Comparison of ENCODE assay signal across 8 mouse cellular contexts in genomic region chr7:43680960-43681359, GRCm38 (mm10). TPM values are rescaled to one million over a fixed set of nuclear protein-coding genes. Genes with fewer than 3 reads are reported as not detected.
A peak's percentile ranks its signal among the peaks of the same experiment; 100 is the strongest.
DNase-seq lines count a peak whose midpoint lies in the region; ATAC-seq and TF ChIP-seq lines count a peak whose summit lies in the region.
"Had no signal": no experiment of that assay in that cellular context is flagged by ENCODE, and none has a peak within 500 bp of the region (broad histone marks: within the 10 kb centered on the region; RNA-seq: fewer than 3 reads in every experiment).

No protein-coding gene starts in this region.

- no peak for TF ChIP-seq POLR2A in CH12.LX (IDR thresholded peaks at IDR 0.05; ENCODE audit: low read depth, low read length)

- H3K79me2 ChIP-seq in CH12.LX (replicated peaks; ENCODE audit: control insufficient read depth, extremely low read depth, insufficient read depth, poor library complexity, severe bottlenecking), result no peaks in the 10 kb centered on the region

- peaks cover 10% of the 10 kb centered on the region for H3K9me3 ChIP-seq in CH12.LX (replicated peaks; ENCODE audit: low read length)
- H3K9me3 ChIP-seq: heart, embryonic 15.5 days had no signal

- peak; percentile 43 to 80; a peak in 3 of 4 replicates for TF ChIP-seq CTCF in CH12.LX (conservative IDR thresholded peaks at IDR 0.05 in 1 of 2, IDR thresholded peaks at IDR 0.05 in 1 of 2; ENCODE audit: low read depth in 2 of 2, low read length in 2 of 2)

- peaks cover 24% of the 10 kb centered on the region for H3K27me3 ChIP-seq in CH12.LX (replicated peaks)
- H3K27me3 ChIP-seq: heart, embryonic 15.5 days had no signal

- peaks cover 0 to 4% of the 10 kb centered on the region in 2 experiments; a peak in 1 of 4 replicates for H3K4me1 ChIP-seq in CH12.LX (ENCODE audit: control insufficient read depth in 1 of 2, insufficient read depth in 2 of 2)
- H3K4me1 ChIP-seq: heart, embryonic 15.5 days had no signal

- DNase-seq in A20 (ENCODE audit: low read depth, low spot score), result peak; percentile 63
- peak; percentile 53 for DNase-seq in CH12.LX (ENCODE audit: extremely low read depth)
- peak; percentile 40 for DNase-seq in c-Kit-positive CD71-positive TER-119-positive erythroid progenitor cells, embryonic 14.5 days (ENCODE audit: low spot score)
- DNase-seq in layer of hippocampus, adult 11-12 months (ENCODE audit: low spot score), result peak; percentile 74
- DNase-seq in lung, postnatal 14 days, result peak; percentile 79
- peak; percentile 72 for DNase-seq in retina, embryonic 14.5 days (ENCODE audit: low spot score)

- no peak for TF ChIP-seq EP300 in CH12.LX (IDR thresholded peaks at IDR 0.05; ENCODE audit: low read length)

- no peak overlapping the region for H3K4me2 ChIP-seq in CH12.LX (ENCODE audit: insufficient read depth, low read depth, poor library complexity, severe bottlenecking)
- H3K4me2 ChIP-seq: heart, embryonic 15.5 days had no signal

- peak; percentile 71 for TF ChIP-seq RAD21 in CH12.LX (IDR thresholded peaks at IDR 0.05; ENCODE audit: low read depth, low read length)

- H3K27ac ChIP-seq in CH12.LX (ENCODE audit: insufficient read depth, low read depth), result no peak overlapping the region
- H3K27ac ChIP-seq: heart, embryonic 15.5 days had no signal

- ATAC-seq in granulocyte monocyte progenitor cell, adult 5-6 weeks (replicated peaks; ENCODE audit: poor library complexity, severe bottlenecking), result peak; percentile 69

- in situ Hi-C loops in CH12.LX (cut with MboI; ENCODE audit: low pct_ligation_motif_present, low pct_unique_long_range_greater_than_20kb, low sequenced_read_pairs), result loop anchor here (5.0 to 10.0 kb wide), 2 partner anchors 101 to 214 kb away; partner anchors contain the start of gene Klk10

- H3K36me3 ChIP-seq in CH12.LX (replicated peaks in 1 of 2; ENCODE audit: control insufficient read depth in 1 of 2, insufficient read depth in 1 of 2, low read length in 1 of 2), result peaks cover 17 to 24% of the 10 kb centered on the region in 2 experiments

- H3K9ac ChIP-seq in CH12.LX (ENCODE audit: insufficient read depth, low read depth), result no peak overlapping the region
- H3K9ac ChIP-seq: heart, embryonic 15.5 days had no signal

- dilution Hi-C loops in CH12.LX (cut with MboI; ENCODE audit: extremely low pct_ligation_motif_present, extremely low pct_unique_long_range_greater_than_20kb, low sequenced_read_pairs), result no loop called here

- no peak overlapping the region for H3K4me3 ChIP-seq in CH12.LX (replicated peaks in 1 of 3; ENCODE audit: low read depth in 2 of 3, low read length in 2 of 3, poor library complexity in 1 of 3)
- H3K4me3 ChIP-seq: heart, embryonic 15.5 days had no signal

TF ChIP-seq in CH12.LX, 34 proteins besides CTCF, POLR2A, EP300 and RAD21:
- TF ChIP-seq ZKSCAN1 (IDR thresholded peaks at IDR 0.05; ENCODE audit: borderline replicate concordance, low read depth, low read length) (no peak), JUN (IDR thresholded peaks at IDR 0.05; ENCODE audit: insufficient read depth, low read depth, low read length) (no peak), SMC3 (IDR thresholded peaks at IDR 0.05; ENCODE audit: low read depth, low read length) (peak; percentile 61)

RNA-seq across cellular contexts. Expression of gene Ctu1, which starts 9.1 kb away (rescaled TPM):
- total RNA-seq in CH12.LX (2012; rRNA removed), result 6.9 and 7.8 TPM in 2 replicates
- 7.2 TPM in 2 replicates for total RNA-seq in CH12.LX (2014; rRNA removed)
- 5.3 and 5.5 TPM in 2 replicates for polyA plus RNA-seq in CH12.LX (2012; ENCODE audit: insufficient read length, low read depth)
- 5.6 and 8.7 TPM in 2 replicates for total RNA-seq in granulocyte monocyte progenitor cell, adult 5-6 weeks (2014; fragmentation: Nextera tagmentation)
- total RNA-seq in granulocyte monocyte progenitor cell, adult 5-6 weeks (2017), result 5.5 and 9.5 TPM in 2 replicates

RNA-seq across cellular contexts. Expression of gene Klk14, which starts 9.3 kb away (rescaled TPM):
- not detected in 2 replicates for total RNA-seq in CH12.LX (2012; rRNA removed)
- not detected in 2 replicates for total RNA-seq in CH12.LX (2014; rRNA removed)
- polyA plus RNA-seq in CH12.LX (2012; ENCODE audit: insufficient read length, low read depth), result not detected in 2 replicates
- total RNA-seq in granulocyte monocyte progenitor cell, adult 5-6 weeks (2014; fragmentation: Nextera tagmentation), result not detected in 2 replicates
- not detected in 2 replicates for total RNA-seq in granulocyte monocyte progenitor cell, adult 5-6 weeks (2017)
- polyA plus RNA-seq: heart, embryonic 15.5 days had no signal

RNA-seq across cellular contexts. Expression of gene Siglece, which starts 21.0 kb away (rescaled TPM):
- total RNA-seq in CH12.LX (2012; rRNA removed), result not detected in 2 replicates
- 0.14 TPM in 1 of 2 replicates, not detected in the other for total RNA-seq in CH12.LX (2014; rRNA removed)
- polyA plus RNA-seq in CH12.LX (2012; ENCODE audit: insufficient read length, low read depth), result 0.14 and 0.23 TPM in 2 replicates
- 13.1 and 15.1 TPM in 2 replicates for total RNA-seq in granulocyte monocyte progenitor cell, adult 5-6 weeks (2014; fragmentation: Nextera tagmentation)
- 5.2 and 9.0 TPM in 2 replicates for total RNA-seq in granulocyte monocyte progenitor cell, adult 5-6 weeks (2017)

RNA-seq across cellular contexts. Expression of gene Klk13, which starts 31.4 kb away (rescaled TPM):
- total RNA-seq in CH12.LX (2012; rRNA removed), result not detected in 2 replicates
- total RNA-seq in CH12.LX (2014; rRNA removed), result not detected in 2 replicates
- polyA plus RNA-seq in CH12.LX (2012; ENCODE audit: insufficient read length, low read depth), result not detected in 2 replicates
- total RNA-seq in granulocyte monocyte progenitor cell, adult 5-6 weeks (2014; fragmentation: Nextera tagmentation), result not detected in 2 replicates
- total RNA-seq in granulocyte monocyte progenitor cell, adult 5-6 weeks (2017), result not detected in 2 replicates

RNA-seq across cellular contexts. Expression of gene Ceacam18, which starts 46.5 kb away (rescaled TPM):
- not detected in 2 replicates for total RNA-seq in CH12.LX (2012; rRNA removed)
- total RNA-seq in CH12.LX (2014; rRNA removed), result not detected in 2 replicates
- polyA plus RNA-seq in CH12.LX (2012; ENCODE audit: insufficient read length, low read depth), result not detected in 2 replicates
- 0.28 TPM in 1 of 2 replicates, not detected in the other for total RNA-seq in granulocyte monocyte progenitor cell, adult 5-6 weeks (2014; fragmentation: Nextera tagmentation)
- total RNA-seq in granulocyte monocyte progenitor cell, adult 5-6 weeks (2017), result not detected in 2 replicates
- polyA plus RNA-seq: heart, embryonic 15.5 days had no signal

Comparison
In these comparisons a context has a peak if more than half of its experiments do, and no peak if none do; other contexts are left out.
1. RNA of gene Siglece, which starts 21.0 kb away (total RNA-seq): 5.2 to 15.1 TPM in granulocyte monocyte progenitor cell, adult 5-6 weeks; 0.14 TPM in CH12.LX; every median in the first group is over 4 times any median in the second.
2. Peak in every context shown above with its lines, with median percentiles within 50 percentile points of each other: DNase-seq.